Mouse (Mus musculus): Measurements from ENCODE around the gene Hrh2. TPM values are rescaled to one million over a fixed set of nuclear protein-coding genes. Genes with fewer than 3 reads are reported as not detected.

Hrh2 gene
- polyA plus RNA-seq, 1 experiment: 0.76 TPM

DNA sequence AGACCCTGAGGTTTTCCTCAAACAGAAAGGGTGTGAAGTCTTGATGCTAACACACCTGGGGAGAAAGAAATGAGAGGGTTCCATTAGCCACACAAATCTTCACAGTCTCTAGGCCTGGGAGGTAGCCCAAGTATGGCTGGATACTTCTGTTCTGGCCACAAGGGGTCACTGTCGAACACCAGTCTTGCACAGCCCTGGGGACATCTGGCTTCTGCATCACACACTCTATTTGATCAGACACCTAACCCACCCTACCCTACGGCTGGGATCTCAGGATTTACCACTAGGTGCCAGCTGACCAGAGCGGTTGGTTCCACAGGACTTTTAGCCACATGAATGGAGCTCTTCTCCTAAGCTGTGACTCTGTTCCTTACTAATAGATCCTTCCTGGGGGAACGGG lies 17.2 kb upstream of the Hrh2 start:
- WGBS: 82% methylated on average over 4 of the region's 4 CpGs

DNA sequence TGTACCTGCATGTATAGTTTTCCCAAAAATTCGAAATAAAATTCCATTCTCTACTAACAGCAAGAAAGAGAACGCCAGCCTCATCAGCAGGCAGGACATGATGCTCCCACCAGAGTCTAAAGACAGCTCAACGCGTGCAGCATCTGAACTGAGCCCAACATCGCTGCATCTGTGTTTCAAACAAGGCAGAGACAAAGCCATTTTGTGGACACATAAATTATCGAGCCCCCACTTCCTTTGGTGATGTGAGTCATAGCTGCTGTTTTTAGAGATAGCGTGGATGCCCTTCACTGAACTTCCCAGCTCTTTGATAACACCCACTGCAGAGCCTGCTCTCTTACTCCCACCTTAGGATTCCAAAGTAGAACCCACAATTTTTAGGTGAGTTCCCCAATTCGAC lies 16.5 kb upstream of the Hrh2 start:
- no peak for DNase-seq (ENCODE audit: low read depth, low spot score)
- WGBS: 74% methylated on average over 8 of the region's 8 CpGs

More for the DNA sequence above, 17.2 kb upstream of the Hrh2 start:
- DNase-seq (ENCODE audit: low read depth, low spot score): no peak

DNA sequence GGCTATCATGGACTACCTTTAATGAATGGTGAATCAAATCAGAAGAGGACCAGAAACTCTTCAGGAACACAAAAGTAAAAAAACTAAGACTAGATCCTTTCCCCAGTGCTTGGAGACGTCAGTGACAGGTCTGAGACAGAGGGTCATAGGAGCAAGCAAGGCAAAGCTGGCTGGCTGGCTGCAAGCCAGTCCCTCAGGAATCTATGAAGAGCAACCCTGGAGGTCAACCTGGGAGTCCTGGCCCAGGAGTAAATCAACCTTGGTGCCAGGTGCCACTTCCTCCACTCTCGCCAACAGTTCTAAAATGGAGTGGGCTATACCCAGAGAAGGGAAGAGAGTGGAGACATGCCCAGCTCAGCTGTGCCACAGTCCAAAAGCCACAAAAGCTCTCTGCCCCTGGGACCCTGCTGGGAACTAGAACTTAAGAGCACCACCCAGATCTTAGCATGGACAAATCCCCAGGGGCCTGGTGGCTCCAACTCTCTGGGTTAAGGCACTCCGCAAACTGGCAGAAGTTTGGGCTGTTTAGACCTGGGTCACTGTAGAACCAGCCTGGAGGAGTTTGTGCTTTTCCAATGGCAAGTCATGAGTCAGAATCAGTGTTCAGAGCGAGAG lies 15.4 kb upstream of the Hrh2 start:
- WGBS: 73% methylated on average over 4 of the region's 4 CpGs
- no peak for DNase-seq (ENCODE audit: low read depth, low spot score)

DNA sequence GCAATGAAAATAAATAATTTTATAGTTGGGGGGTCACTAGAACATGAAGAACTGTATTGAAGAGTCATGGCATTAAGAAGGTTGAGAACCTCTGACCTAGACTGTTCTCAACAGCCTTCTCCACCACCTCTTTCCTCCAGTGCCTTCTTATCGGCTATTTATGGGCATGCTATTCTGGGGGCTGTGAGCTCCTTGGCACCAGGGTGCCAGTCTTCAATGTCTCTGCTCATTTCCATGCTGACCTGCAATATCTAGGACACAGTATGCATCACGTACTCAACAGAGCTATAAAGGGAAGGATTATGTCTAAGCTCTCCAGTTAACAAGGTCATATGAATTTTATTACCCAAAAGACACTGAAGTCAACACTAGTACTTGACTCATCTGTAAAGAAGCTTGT lies 14.6 kb upstream of the Hrh2 start:
- DNase-seq (ENCODE audit: low read depth, low spot score): no peak
- 48% methylated on average over 2 of the region's 2 CpGs for WGBS

DNA sequence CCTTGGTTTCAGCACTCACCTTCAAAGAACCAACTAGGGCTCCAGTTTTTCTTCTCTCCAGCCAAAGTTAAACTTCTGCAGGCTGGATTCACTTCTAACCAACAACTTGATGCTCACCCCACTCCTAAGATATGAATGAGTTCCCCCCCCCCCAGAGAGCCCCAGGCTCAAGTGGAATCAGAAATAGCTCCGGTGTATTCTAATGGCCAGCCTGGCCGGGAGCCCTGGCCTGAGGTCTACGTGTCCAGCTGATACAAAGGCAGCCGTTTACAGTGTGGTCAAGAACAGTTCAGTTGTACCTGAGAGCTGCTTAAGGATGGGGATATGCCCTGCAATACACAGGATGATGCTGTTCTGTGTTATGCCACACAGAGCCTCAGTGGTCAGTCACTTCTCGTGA lies 13.3 kb upstream of the Hrh2 start:
- 71% methylated on average over 5 of the region's 5 CpGs for WGBS
- no peak for DNase-seq (ENCODE audit: low read depth, low spot score)

DNA sequence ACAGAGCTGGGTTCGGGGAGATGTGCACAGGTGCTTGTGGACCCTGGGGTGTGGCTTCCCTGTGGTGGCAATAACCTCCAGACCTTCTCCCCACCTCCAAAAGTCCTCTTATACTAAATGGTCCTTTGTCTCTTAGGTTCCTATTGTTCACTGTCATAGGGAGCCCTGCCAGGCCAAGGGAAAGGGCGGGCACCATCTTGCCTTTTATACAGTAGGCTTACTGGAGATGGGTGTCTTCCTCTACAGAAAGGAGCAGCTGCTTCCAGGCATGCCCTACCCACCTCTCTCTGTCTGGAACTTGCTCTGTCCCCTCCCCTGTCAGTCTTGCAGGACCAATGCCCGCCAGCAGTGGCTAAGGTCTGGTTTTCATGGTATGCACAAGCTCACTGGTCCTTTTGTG lies 12.0 kb upstream of the Hrh2 start:
- no peak for DNase-seq (ENCODE audit: low read depth, low spot score)
- WGBS: 79% methylated on average over 3 of the region's 3 CpGs

DNA sequence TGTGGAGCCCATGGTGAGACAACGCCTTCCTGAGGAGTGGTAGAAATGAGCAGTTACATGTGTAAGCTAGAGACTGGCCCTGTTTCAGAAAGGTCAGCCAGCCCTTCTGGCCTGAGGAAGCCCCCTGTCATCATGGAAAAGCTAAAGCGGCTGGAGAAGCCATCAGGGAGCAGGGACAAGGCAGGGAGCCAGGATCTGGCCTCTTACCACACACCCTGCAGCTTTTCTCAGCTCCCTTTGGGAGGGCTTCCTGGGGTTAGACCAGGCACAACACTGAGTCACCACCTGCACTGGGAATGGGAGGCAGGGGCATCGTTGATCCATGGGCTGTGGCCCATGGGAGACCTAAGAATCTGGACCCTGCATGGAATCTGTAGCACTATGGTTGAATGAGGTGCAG lies 11.5 kb upstream of the Hrh2 start:
- WGBS: 42% methylated on average over 3 of the region's 3 CpGs
- no peak for DNase-seq (ENCODE audit: low read depth, low spot score)

DNA sequence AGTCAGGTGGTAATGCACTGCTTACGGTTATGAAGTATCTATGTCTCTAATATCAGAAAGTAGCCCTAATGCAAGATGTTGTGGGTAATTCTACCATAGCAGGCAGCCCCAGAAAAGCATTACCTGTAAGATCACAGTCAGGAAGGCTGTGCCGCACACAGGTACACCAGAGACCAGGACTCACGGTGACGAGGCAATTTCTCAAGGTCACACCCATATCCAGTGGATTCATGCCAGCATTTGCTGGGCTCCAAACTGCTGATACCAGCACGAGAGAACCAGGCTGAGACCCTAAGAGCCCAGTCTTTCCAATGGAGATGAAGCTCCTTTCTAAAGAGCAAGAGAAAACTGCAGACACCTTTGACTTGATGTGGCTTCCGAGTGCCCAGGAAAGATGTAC lies 10.6 kb upstream of the Hrh2 start:
- 57% methylated on average over 6 of the region's 6 CpGs for WGBS
- no peak for DNase-seq (ENCODE audit: low read depth, low spot score)

DNA sequence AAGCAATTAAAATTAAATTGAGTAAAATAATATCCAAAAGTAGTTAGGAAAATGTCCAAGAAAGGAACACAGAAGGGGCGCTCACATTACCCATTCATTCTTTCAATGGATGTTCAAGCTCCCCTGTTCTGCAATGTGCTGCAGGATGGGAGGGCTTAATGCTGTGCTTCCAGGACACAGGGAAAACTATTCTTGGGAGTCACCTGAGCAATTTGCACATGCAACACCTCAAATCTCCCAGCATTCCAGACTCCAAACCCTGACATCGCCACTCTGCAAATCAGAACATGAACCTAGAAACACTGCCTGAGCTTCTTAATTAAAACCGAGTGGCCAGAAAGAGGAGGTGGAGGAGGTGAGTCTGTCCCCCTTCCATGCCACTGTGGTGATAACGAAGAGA lies 10.0 kb upstream of the Hrh2 start:
- 93% methylated on average over 4 of the region's 4 CpGs for WGBS
- no peak for DNase-seq (ENCODE audit: low read depth, low spot score)

DNA sequence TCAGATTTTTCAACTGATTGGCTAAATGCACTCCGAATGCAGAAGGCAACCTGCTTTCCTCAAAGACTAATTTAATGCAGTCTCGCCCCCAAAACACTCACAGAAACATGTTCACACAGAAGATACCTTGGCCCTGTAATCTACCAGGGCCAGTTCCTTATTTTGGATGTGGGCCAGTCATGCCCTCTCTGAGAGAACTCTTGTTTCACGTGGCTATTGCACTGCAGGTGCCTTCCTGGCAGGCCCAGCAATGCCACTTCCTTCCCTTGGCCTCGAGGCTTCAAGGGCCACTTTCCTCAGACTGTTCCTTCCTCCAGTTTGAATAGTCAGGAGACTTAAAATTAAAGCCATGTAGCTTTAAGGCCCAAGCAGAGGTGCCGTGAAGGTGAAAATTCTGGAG lies 5.5 kb upstream of the Hrh2 start:
- no peak for DNase-seq (ENCODE audit: low read depth, low spot score)
- 59% methylated on average over 5 of the region's 5 CpGs for WGBS

DNA sequence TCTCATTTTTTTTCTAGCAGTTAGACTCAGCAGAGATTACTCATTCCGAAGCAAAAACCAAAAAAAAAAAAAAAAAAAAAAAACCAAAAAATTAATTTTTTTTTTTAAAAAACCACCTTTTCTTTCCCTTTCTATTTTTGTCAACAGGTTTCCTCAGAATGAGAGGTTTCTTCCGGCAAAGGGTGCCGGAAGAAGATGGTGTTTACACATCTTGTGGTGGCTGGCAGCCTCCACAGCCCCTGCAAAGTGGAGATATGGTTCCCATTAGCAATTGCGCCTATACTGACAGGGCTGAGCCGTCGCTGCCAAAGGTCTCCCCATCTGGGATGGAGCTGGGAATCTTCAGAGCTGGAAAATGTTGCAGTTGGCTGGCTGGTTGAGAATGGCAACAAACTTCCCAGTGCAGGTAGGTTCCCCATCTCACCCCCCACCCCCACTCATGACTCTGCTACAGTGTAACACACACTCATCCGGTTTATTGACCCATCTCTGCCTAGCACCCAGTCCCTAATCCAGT lies 3.7 kb upstream of the Hrh2 start:
- WGBS: 70% methylated on average over 7 of the region's 7 CpGs
- no peak for DNase-seq (ENCODE audit: low read depth, low spot score)

DNA sequence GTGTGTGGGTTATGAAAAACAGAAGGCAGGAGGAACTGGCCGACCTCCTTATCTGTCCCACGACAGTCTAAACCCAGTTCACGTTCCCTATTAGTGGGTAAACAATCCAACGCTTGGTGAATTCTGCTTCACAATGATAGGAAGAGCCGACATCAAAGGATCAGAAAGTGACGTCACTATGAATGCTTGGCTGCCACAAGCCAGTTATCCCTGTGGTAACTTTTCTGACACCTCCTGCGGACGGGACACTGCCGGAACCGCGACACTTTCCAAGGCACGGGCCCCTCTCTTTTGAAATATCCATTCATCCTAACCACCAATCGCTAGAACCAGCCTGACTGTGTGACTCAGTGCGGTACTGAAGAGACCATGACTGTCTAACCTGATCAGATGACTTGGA lies 2.0 kb upstream of the Hrh2 start:
- 78% methylated on average over 14 of the region's 14 CpGs for WGBS
- peak; percentile 25 for DNase-seq (ENCODE audit: low read depth, low spot score)

DNA sequence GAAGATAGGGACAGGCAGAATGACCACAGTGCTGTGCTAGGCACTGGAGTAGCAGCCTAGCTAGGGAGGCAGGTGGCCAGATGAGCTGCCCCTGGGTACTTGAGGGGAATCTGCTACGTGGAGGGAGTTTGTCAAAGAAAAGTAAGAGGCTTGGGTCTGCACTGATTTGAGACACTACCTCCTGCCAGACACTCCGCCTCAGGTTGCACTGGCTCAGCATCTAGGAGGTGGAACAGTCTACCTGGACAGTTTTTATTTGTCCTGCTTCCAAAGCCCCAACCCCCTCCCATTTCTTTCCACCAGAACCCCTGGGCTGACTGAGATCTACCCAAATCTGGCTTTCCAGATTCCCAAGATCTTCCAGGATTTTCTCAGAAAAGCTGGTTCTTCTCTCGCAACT lies 748 bp upstream of the Hrh2 start:
- no peak for DNase-seq (ENCODE audit: low read depth, low spot score)
- WGBS: 78% methylated on average over 3 of the region's 3 CpGs

DNA sequence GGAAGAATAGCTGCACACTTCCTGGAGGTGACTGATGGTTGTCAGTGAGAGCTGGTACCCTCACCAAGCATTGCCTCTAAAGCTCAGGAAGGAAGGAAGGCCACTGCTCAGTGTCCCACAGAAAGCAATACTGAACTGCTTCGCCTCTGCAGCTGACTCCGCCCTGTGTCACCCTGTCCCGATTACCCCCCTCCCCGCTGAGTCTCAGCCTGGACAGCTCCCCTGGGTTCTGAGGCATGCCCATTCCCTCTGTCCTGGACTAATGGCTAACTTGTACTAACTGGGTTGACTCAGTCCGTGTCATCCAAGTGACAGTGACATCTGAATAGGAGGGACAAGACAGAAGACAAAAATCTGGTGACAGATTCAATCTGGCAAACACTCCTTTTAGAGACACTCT lies 1.7 kb downstream of the Hrh2 start:
- no peak for DNase-seq (ENCODE audit: low read depth, low spot score)
- 27% methylated on average over 5 of the region's 5 CpGs for WGBS

DNA sequence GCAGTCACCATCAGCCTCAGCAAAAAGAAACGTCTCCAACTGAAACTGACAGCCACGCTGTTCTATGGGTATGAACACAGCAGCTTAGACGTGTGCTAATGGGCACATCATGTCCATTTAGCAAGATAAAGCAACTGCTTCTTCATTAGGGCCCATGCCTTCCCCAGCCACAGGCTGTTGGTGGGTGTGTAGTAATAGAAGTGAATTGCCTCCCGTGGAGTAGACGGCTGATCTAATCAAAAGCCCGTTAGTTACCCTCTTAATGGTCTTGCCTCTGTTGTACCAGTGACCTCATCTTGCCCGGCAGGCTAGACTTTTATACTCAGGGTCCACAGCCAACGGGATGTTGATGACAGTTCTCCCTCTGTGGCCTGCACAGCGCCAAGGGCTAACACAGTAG lies 7.1 kb downstream of the Hrh2 start:
- DNase-seq (ENCODE audit: low read depth, low spot score): no peak
- WGBS: 48% methylated on average over 9 of the region's 9 CpGs

DNA sequence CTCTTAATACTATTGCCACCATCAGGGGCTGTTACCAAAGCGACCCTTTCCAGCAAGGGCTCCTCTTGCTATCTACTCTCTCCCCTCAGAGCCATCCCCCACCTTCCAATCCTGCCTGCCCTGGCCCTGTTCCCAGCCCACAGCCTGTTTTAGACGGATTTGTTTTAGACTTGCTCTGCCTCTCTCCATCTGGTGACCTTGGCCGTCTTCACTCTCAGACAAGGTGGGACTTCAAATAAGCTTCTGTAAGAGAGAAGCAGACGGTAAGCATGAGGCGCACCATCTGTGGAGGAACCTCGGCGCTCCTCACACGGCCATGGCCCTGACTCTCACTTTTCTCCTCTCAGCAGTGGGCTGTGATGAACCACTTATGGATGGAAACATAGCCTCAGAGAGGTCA lies 10.5 kb downstream of the Hrh2 start:
- no peak for DNase-seq (ENCODE audit: low read depth, low spot score)
- WGBS: 71% methylated on average over 8 of the region's 8 CpGs

DNA sequence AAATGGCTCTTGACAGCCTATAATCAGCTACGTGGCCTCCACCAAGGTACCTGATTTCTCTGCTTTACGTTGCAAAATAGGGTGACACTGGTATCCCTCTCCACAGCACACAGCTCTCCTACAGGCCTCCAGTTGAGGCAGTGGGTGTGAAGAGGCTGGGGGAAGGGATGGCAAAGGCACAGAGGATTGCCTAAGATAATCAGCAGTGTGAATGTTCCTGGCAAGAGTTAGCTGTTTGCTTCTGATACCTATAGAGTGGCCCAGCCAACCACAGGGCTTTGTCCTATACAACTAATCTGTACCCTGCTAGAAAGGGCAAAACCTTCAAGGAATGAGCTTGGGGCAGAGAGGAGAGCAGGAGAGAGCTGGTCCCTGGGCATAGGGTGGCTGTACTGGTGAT lies 11.5 kb downstream of the Hrh2 start:
- 82% methylated on average over 2 of the region's 2 CpGs for WGBS
- DNase-seq (ENCODE audit: low read depth, low spot score): no peak

DNA sequence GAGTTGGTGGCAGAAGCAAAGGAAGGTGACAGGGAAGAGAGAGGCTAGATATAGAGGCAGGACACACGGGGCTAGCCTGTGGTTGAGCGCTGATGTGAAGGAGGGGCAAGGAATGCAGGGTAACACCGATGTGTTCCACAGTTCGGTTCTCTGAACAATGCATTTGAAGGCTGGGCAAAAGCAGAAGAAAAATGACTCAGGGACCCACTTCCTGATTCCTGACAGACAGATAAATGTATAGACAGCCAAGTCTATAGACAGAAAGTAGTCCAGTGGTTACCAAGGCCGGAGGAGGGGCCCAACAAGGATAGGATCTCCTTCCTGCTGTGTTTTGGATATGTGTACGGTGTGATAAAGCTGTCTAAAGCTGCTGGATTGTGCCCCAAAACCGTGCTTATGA lies 13.3 kb downstream of the Hrh2 start:
- WGBS: 72% methylated on average over 7 of the region's 7 CpGs
- no peak for DNase-seq (ENCODE audit: low read depth, low spot score)

DNA sequence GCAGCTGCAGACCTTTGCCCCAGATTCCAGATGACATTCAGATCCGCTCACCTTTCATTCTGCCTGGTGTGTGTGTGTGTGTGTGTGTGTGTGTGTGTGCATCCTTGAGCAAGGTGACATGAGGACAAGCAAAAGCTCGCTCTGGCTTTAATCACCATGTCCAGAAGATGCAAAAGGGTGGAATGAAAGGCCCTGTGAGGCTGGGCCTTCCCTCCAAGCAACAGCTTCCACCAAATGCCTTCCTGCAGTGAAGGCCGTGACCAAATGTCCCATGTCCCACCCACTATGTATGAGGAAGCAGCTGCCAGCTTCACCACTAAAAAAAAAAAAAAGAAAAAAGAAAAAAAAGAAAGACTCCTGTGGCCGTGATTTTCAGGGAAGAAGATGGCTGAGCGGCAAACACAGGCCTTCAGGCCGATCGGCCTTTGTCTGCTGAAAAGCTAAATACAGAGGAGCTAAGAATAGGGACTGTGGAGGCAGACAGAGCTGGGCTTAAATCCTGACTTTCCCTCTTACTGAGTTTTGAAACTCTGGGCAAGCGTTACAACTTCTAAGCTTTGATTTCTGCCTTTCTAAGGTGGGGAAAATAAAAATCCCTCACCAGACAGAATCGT lies 14.3 kb downstream of the Hrh2 start:
- DNase-seq (ENCODE audit: low read depth, low spot score): no peak
- WGBS: 69% methylated on average over 9 of the region's 9 CpGs

DNA sequence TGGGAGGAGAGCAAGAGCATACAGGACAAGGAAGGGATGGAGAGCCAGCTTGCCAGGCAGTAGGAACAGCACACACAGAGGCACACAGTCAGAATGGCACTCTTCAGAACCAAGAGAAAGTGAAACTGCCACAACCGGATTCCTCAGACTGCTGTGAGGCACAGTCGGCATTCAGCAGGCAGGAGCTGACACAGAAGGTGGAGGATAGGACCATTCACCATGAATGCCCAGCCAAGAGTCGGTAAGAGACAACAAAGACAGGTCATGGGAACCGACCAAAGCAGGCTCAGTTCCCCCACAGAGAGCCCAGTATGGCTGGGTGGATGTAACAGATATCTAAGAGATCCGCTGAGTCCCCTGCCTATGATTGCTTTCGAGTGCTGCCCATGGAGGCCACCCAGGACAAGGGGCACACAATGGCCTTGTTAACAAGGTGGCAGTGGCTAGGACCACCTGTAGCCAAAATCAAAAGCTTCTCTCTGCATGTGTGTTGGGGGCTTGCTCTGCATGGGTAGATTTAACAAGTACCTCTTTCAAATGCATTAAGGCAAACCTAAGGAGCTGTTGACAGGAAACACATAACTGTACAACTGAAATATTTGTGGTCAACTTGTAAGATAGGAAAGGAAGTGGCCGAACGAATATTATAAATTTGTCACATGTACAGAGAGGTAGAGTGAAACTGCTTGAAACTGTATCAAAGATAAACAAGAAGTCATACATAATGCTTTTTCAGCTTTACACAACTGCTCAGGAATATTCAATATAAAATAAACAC lies 17.7 kb downstream of the Hrh2 start:
- DNase-seq (ENCODE audit: low read depth, low spot score): no peak
- 48% methylated on average over 8 of the region's 8 CpGs for WGBS

Data from large intestine, adult 2 months (tissue).